Comparison of ENCODE assay signal across 8 mouse cellular contexts in genomic region chr5:137610548-137611244, GRCm38 (mm10). TPM values are rescaled to one million over a fixed set of nuclear protein-coding genes. Genes with fewer than 3 reads are reported as not detected.
DNase-seq lines count a peak whose midpoint lies in the region; ATAC-seq lines count a peak whose summit lies in the region.

No protein-coding gene starts in this region.

- DNase-seq in R1 (ENCODE audit: low read depth, low spot score) = peak; percentile 95
- peak; percentile 86 for DNase-seq in embryo, embryonic 11.5 days (ENCODE audit: low read depth, low spot score)
- peak; percentile 79 to 84 for DNase-seq in kidney, postnatal 36 days
- DNase-seq in frontal cortex, postnatal 36 days (ENCODE audit: low spot score in 2 of 2) = no peak
- DNase-seq in T-cell, adult 2 months (ENCODE audit: low spot score) = no peak
- no peak for DNase-seq in layer of hippocampus, adult 9-11 months

- H3K4me3 ChIP-seq in heart, embryonic 16.5 days (ENCODE audit: low read length) = peak overlapping the region; percentile 36
- no peak overlapping the region for H3K4me3 ChIP-seq in midbrain, embryonic 13.5 days (replicated peaks)

- peak overlapping the region; percentile 94 for H3K27ac ChIP-seq in heart, embryonic 16.5 days (ENCODE audit: low read length)
- H3K27ac ChIP-seq in midbrain, embryonic 13.5 days = peak overlapping the region; percentile 47

- H3K4me1 ChIP-seq in heart, embryonic 16.5 days (ENCODE audit: control insufficient read depth, insufficient read depth, low read length) = peaks cover 30% of the 10 kb centered on the region
- peaks cover 38% of the 10 kb centered on the region for H3K4me1 ChIP-seq in midbrain, embryonic 13.5 days (replicated peaks)

- peaks cover 8% of the 10 kb centered on the region for H3K36me3 ChIP-seq in heart, embryonic 16.5 days (ENCODE audit: control insufficient read depth, insufficient read depth)
- H3K36me3 ChIP-seq in midbrain, embryonic 13.5 days = no peaks in the 10 kb centered on the region

- ATAC-seq in heart, embryonic 16.5 days (replicated peaks; ENCODE audit: extremely low read depth, insufficient read depth, low FRiP score) = peak; percentile 73
- ATAC-seq in midbrain, embryonic 13.5 days = peak; percentile 49

- H3K27me3 ChIP-seq in heart, embryonic 16.5 days (ENCODE audit: control insufficient read depth, insufficient read depth, low read length) = no peaks in the 10 kb centered on the region
- H3K27me3 ChIP-seq in midbrain, embryonic 13.5 days = peaks cover 29% of the 10 kb centered on the region

- peak overlapping the region; percentile 63 for H3K4me2 ChIP-seq in heart, embryonic 16.5 days (ENCODE audit: low read depth, low read length)
- H3K4me2 ChIP-seq in midbrain, embryonic 13.5 days (replicated peaks) = no peak overlapping the region

- no peaks in the 10 kb centered on the region for H3K9me3 ChIP-seq in heart, embryonic 16.5 days (replicated peaks; ENCODE audit: control insufficient read depth, low read length)
- H3K9me3 ChIP-seq in midbrain, embryonic 13.5 days = no peaks in the 10 kb centered on the region

- peak overlapping the region; percentile 72 for H3K9ac ChIP-seq in heart, embryonic 16.5 days (ENCODE audit: low read length)
- peak overlapping the region; percentile 52 for H3K9ac ChIP-seq in midbrain, embryonic 13.5 days (replicated peaks)

- 7% methylated on average over 12 of the region's 12 CpGs for WGBS in heart, embryonic 16.5 days
- 21% methylated on average over 12 of the region's 12 CpGs for WGBS in midbrain, embryonic 13.5 days

RNA-seq across cellular contexts. Expression of gene Pcolce, which starts 2.9 kb away (rescaled TPM):
- polyA plus RNA-seq in heart, embryonic 16.5 days (2015; fragmentation: Nextera tagmentation; extraction: Ambion mirVana) = 121 and 129 TPM in 2 replicates
- polyA plus RNA-seq in midbrain, embryonic 13.5 days (2015; fragmentation: Nextera tagmentation; extraction: Ambion mirVana) = 9.0 and 10.5 TPM in 2 replicates

RNA-seq across cellular contexts. Expression of gene Mospd3, which starts 9.8 kb away (rescaled TPM):
- polyA plus RNA-seq in heart, embryonic 16.5 days (2015; fragmentation: Nextera tagmentation; extraction: Ambion mirVana) = 21.8 and 25.0 TPM in 2 replicates
- polyA plus RNA-seq in midbrain, embryonic 13.5 days (2015; fragmentation: Nextera tagmentation; extraction: Ambion mirVana) = 37.6 and 43.1 TPM in 2 replicates

RNA-seq across cellular contexts. Expression of gene Fbxo24, which starts 18.1 kb away (rescaled TPM):
- polyA plus RNA-seq in heart, embryonic 16.5 days (2015; fragmentation: Nextera tagmentation; extraction: Ambion mirVana) = 0.12 and 0.39 TPM in 2 replicates
- polyA plus RNA-seq in midbrain, embryonic 13.5 days (2015; fragmentation: Nextera tagmentation; extraction: Ambion mirVana) = 0.23 and 0.32 TPM in 2 replicates

RNA-seq across cellular contexts. Expression of gene Lrch4, which starts 18.2 kb away (rescaled TPM):
- polyA plus RNA-seq in heart, embryonic 16.5 days (2015; fragmentation: Nextera tagmentation; extraction: Ambion mirVana) = 24.8 and 31.1 TPM in 2 replicates
- 18.7 and 21.4 TPM in 2 replicates for polyA plus RNA-seq in midbrain, embryonic 13.5 days (2015; fragmentation: Nextera tagmentation; extraction: Ambion mirVana)

RNA-seq across cellular contexts. Expression of gene Gm20605, which starts 18.3 kb away (rescaled TPM):
- polyA plus RNA-seq in heart, embryonic 16.5 days (2015; fragmentation: Nextera tagmentation; extraction: Ambion mirVana) = 9.1 and 12.5 TPM in 2 replicates
- 9.2 and 9.9 TPM in 2 replicates for polyA plus RNA-seq in midbrain, embryonic 13.5 days (2015; fragmentation: Nextera tagmentation; extraction: Ambion mirVana)

Comparison
In these comparisons a context has a peak if more than half of its experiments do, and no peak if none do; other contexts are left out.
1. DNase-seq: peak in R1 (single experiment), embryo, embryonic 11.5 days (single experiment) and kidney, postnatal 36 days (2 of 2); none in frontal cortex, postnatal 36 days (0 of 2), T-cell, adult 2 months (single experiment) and layer of hippocampus, adult 9-11 months (single experiment).
2. RNA of gene Pcolce, which starts 2.9 kb away (polyA plus RNA-seq): 121 to 129 TPM in heart, embryonic 16.5 days; 9.0 to 10.5 TPM in midbrain, embryonic 13.5 days; every median in the first group is over 10 times any median in the second.